Mouse (Mus musculus) ES-Bruce4 (cell line): ENCODE data around the gene Ccm2. TPM values are rescaled to one million over a fixed set of nuclear protein-coding genes. Genes with fewer than 3 reads are reported as not detected.
"Not testable (repeated sequence)": the region's sequence is repeated elsewhere in the genome, so short reads cannot be mapped to it uniquely, and the experiment has no call there.

Experiments used
- H3K27ac ChIP-seq: 2 replicates; pipeline ENCODE4 v1.5.1; 2012; ENCODE audit warnings: low read length, inconsistent platforms; ENCODE audit not compliant: insufficient read depth
- H3K27me3 ChIP-seq: 2 replicates; pipeline ENCODE4 v1.6.1; 2012; ENCODE audit warnings: mild to moderate bottlenecking, low read length, inconsistent platforms; ENCODE audit not compliant: control insufficient read depth, poor library complexity, insufficient read depth, severe bottlenecking
- H3K36me3 ChIP-seq: 2 replicates; pipeline ENCODE4 v1.6.1; 2012; ENCODE audit warnings: inconsistent platforms, mild to moderate bottlenecking, low read length, moderate library complexity; ENCODE audit not compliant: control insufficient read depth, poor library complexity, insufficient read depth, severe bottlenecking
- H3K4me1 ChIP-seq: one replicate; pipeline ENCODE4 v1.8.1; 2011; ENCODE audit warnings: low read length; ENCODE audit not compliant: control insufficient read depth, insufficient read depth
- H3K4me3 ChIP-seq: 2 replicates; pipeline ENCODE4 v1.5.1; 2011; ENCODE audit warnings: low read depth, mild to moderate bottlenecking, low read length
- H3K9ac ChIP-seq: 2 replicates; pipeline ENCODE4 v1.6.1; 2012; ENCODE audit warnings: low read depth, mild to moderate bottlenecking, inconsistent platforms; ENCODE audit not compliant: poor library complexity, severe bottlenecking
- H3K9me3 ChIP-seq: replicated peaks from 2 replicates; pipeline ENCODE4 v1.6.1; 2012; ENCODE audit warnings: mild to moderate bottlenecking, low read length, inconsistent platforms; ENCODE audit not compliant: control insufficient read depth, poor library complexity, insufficient read depth, severe bottlenecking
- CTCF ChIP-seq: IDR thresholded peaks from one replicate; pipeline ENCODE4 v1.8.1; 2011; ENCODE audit warnings: low read depth, low read length
- EP300 ChIP-seq: IDR thresholded peaks from 2 replicates; pipeline ENCODE4 v1.6.1; 2011; ENCODE audit warnings: low read depth, low read length; ENCODE audit not compliant: insufficient read depth
- POLR2A ChIP-seq: IDR thresholded peaks from one replicate; pipeline ENCODE4 v1.8.1; 2011; ENCODE audit warnings: low read length; ENCODE audit not compliant: insufficient read depth
- polyA plus RNA-seq: library from polyadenylated mRNA; stranded (reverse); fragments of >200 nt; gene quantifications from 2 replicates; pipeline ENCODE4 v1.2.4, GENCODE M21; 2011; ENCODE audit warnings: low read depth; ENCODE audit not compliant: missing spikeins, insufficient read depth, insufficient read length

Gene Ccm2
- polyA plus RNA-seq, 1 experiment: 36.5 TPM

DNA sequence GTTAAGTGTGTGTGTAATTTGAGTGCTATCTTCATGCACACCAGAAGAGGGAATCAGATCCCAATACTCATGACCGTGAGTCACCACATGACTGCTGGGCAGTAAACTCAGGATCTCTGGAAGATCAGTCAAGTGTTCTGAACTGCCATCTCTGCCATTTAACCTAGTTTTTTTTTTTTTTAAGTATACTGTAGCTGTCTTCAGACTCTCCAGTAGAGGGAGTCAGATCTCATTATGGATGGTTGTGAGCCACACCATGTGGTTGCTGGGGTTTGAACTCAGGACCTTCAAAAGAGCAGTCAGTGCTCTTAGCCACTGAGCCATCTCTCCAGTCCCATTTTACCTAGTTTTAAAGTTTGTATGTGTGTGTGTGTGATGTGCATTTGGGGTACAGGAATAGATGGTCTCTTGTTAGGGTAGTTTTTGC, 23.0 kb upstream of the Ccm2 start:
- H3K27ac ChIP-seq: no peak overlapping the region
- H3K4me1 ChIP-seq: peaks cover 2% of the 10 kb centered on the region

DNA sequence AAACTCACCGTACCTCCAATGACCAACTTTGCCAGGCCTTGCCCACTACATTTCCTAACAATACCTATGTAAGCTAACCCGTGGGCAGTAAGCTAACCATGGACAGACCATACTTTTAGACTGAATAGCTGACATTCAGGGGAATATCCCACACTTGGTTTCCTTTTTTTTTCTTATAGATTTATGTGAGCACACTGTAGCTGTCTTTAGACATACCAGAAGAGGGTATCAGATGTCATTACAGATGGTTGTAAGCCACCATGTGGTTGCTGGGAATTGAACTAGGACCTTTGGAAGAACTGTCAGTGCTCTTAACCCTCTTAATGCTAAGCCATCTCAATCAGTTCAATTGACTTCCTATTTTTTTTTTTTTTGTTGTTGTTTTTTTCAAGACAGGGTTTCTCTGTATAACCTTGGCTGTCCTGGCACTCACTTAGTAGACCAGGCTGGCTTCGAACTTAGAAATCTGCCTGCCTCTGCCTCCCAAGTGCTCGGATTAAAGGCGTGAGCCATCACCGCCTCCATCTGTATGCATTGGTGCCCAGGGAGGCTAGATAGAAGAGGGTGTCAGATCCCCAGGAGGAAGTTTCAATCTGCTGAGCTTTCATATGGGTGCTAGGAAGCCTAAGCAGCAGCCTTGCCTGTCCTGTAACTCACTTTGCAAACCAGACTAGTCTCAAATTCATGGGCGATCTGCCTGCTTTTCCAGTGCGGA, 22.4 kb upstream of the Ccm2 start:
- Histone ChIP-seq H3K4me3 (no peak overlapping the region), H3K36me3 (peaks cover 39% of the 10 kb centered on the region), H3K4me1 (peaks cover 2% of the 10 kb centered on the region), H3K27me3 (no peaks in the 10 kb centered on the region), H3K9ac (0 out of 2 replicates have a peak overlapping the region, but pooled peaks have one; percentile 3), H3K27ac (peak overlapping the region; percentile 100), H3K9me3 (no peaks in the 10 kb centered on the region)
- TF ChIP-seq POLR2A (no peak), EP300 (no peak), CTCF (no peak)

More for the DNA sequence above, 23.0 kb upstream of the Ccm2 start:
- Histone ChIP-seq H3K36me3 (peaks cover 39% of the 10 kb centered on the region), H3K9ac (no peak overlapping the region), H3K27me3 (no peaks in the 10 kb centered on the region), H3K9me3 (no peaks in the 10 kb centered on the region), H3K4me3 (no peak overlapping the region)
- TF ChIP-seq POLR2A (no peak), CTCF (no peak), EP300 (no peak)

GRCm38 (mm10) chr11:6524880-6525238, 21.8 kb upstream of the Ccm2 start:
- peaks cover 39% of the 10 kb centered on the region for H3K36me3 ChIP-seq
- no peaks in the 10 kb centered on the region for H3K9me3 ChIP-seq
- no peaks in the 10 kb centered on the region for H3K27me3 ChIP-seq
- no peak overlapping the region for H3K4me3 ChIP-seq
- H3K4me1 ChIP-seq: peaks cover 2% of the 10 kb centered on the region
- H3K27ac ChIP-seq: peak overlapping the region; percentile 100
- 0 out of 2 replicates have a peak overlapping the region, but pooled peaks have one; percentile 3 for H3K9ac ChIP-seq
- TF ChIP-seq CTCF (no peak), POLR2A (no peak), EP300 (no peak)

DNA sequence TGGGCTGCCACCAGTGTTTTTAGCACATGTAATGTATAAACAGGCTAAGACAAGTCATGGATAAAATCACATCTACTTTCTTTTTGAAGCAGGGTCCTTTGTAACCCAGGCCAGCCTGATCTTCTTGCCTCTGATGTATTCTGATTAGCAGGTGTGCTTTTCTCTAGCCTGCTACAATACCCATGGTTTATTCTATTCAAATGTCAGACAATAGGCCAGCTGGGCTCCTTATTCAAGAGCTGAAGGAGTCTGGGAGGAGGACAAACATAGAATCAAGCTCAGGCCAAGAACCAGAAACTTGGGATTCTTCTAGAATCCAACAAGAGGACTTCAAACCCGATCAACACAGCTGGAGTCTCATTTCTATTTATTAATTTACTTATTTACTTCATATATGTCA, 21.4 kb upstream of the Ccm2 start:
- no peak overlapping the region for H3K4me3 ChIP-seq
- H3K27me3 ChIP-seq: no peaks in the 10 kb centered on the region

DNA sequence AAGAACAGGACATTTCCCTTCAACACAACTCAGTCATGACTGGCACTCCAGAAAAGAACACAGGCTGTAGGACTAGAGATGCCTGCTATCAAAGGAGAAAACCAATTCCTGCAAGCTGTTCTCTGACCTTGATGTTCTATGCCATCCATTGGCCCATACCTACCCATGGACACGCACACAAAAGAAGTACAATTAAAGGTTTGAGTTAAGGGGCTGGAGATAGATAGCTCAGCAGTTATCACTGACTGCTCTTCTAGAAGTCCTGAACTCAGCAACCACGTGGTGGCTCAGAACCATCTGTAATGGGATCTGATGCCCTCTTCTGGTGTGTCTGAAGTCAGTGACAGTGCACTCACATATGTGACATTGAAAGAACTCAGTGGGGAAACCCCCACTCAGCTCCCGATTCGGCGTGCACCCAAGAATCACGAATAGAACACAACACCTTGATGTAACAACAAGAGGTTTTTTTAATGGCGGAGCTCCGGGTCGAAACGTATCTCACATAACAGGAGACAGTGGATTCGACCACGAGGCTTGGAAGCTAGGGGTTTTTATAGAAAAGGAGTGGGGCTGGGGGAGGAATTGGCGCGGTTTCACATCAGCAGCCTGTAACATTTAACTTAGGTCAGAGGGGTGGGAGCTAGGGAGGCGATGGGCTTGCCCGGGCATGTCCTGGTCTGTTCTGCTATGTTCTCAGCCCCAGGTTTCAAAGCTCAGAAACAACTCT, 20.0 kb upstream of the Ccm2 start:
- Histone ChIP-seq H3K27ac (peak overlapping the region; percentile 100), H3K36me3 (peaks cover 39% of the 10 kb centered on the region), H3K9ac (peak overlapping the region; percentile 90), H3K4me3 (peak overlapping the region; percentile 83)
- not testable (repeated sequence) for H3K4me1 ChIP-seq, H3K9me3 ChIP-seq, H3K27me3 ChIP-seq

More for the DNA sequence above, 21.4 kb upstream of the Ccm2 start:
- no peaks in the 10 kb centered on the region for H3K9me3 ChIP-seq
- H3K27ac ChIP-seq: peak overlapping the region; percentile 100
- H3K4me1 ChIP-seq: peaks cover 2% of the 10 kb centered on the region
- H3K36me3 ChIP-seq: peaks cover 39% of the 10 kb centered on the region
- TF ChIP-seq POLR2A: no peak
- no peak for TF ChIP-seq EP300
- no peak for TF ChIP-seq CTCF
- 0 out of 2 replicates have a peak overlapping the region, but pooled peaks have one; percentile 3 for H3K9ac ChIP-seq
